Mouse (Mus musculus): Measurements from ENCODE around the gene Nkapd1. TPM values are rescaled to one million over a fixed set of nuclear protein-coding genes. Genes with fewer than 3 reads are reported as not detected.

Gene Nkapd1
- polyA plus RNA-seq (2016; fragmentation: Nextera tagmentation; extraction: Ambion mirVana): 27.0 and 28.3 TPM in 2 replicates

- ATAC-seq (ENCODE audit: low FRiP score): peak; percentile 92
- peaks cover 14% of the 10 kb centered on the region for H3K4me1 ChIP-seq
- H3K9me3 ChIP-seq: no peaks in the 10 kb centered on the region
These were observed at the start of gene Nkapd1, which contains the start of gene Pih1d2 for GRCm38 (mm10) chr9:50616766-50617603. Gene Nkapd1 (minus strand): TSS chr9:50617464. Gene Pih1d2 (plus strand): TSS chr9:50617321.

GRCm38 (mm10) chr9:50666442-50666841 lies 49.2 kb upstream of the Nkapd1 start:
- Histone ChIP-seq H3K4me2 (no peak overlapping the region), H3K9me3 (no peaks in the 10 kb centered on the region), H3K9ac (no peak overlapping the region), H3K27me3 (no peaks in the 10 kb centered on the region), H3K36me3 (replicated peaks) (peaks cover 14% of the 10 kb centered on the region), H3K4me3 (replicated peaks) (no peak overlapping the region), H3K4me1 (no peaks in the 10 kb centered on the region), H3K27ac (no peak overlapping the region)
- WGBS: 92% methylated on average over 6 of the region's 6 CpGs
- ATAC-seq (ENCODE audit: low FRiP score): no peak

More at GRCm38 (mm10) chr9:50616766-50617603, at the start of gene Nkapd1, which contains the start of gene Pih1d2:
- peak within 1 kb of the TSS; percentile 98 for H3K9ac ChIP-seq
- H3K4me2 ChIP-seq: peak within 1 kb of the TSS; percentile 76
- H3K27me3 ChIP-seq: no peaks in the 10 kb centered on the region
- WGBS: under 1% methylated on average over 70 of the region's 81 CpGs
- H3K36me3 ChIP-seq (replicated peaks): peaks cover 33% of the 10 kb centered on the region
- H3K27ac ChIP-seq: peak within 1 kb of the TSS; percentile 96
- H3K4me3 ChIP-seq (replicated peaks): peak within 1 kb of the TSS; percentile 98

- Histone ChIP-seq H3K9me3 (no peaks in the 10 kb centered on the region), H3K27ac (no peak overlapping the region), H3K36me3 (replicated peaks) (peaks cover 14% of the 10 kb centered on the region), H3K4me3 (replicated peaks) (no peak overlapping the region), H3K9ac (no peak overlapping the region), H3K27me3 (no peaks in the 10 kb centered on the region), H3K4me1 (peaks cover 6% of the 10 kb centered on the region), H3K4me2 (no peak overlapping the region)
- 88% methylated on average over 5 of the region's 5 CpGs for WGBS
- ATAC-seq (ENCODE audit: low FRiP score): no peak
These were observed 47.6 kb upstream of the Nkapd1 start for GRCm38 (mm10) chr9:50664826-50665225.

- Histone ChIP-seq H3K9me3 (no peaks in the 10 kb centered on the region), H3K27me3 (no peaks in the 10 kb centered on the region), H3K27ac (no peak overlapping the region), H3K9ac (0 out of 2 replicates have a peak overlapping the region, but pooled peaks have one; percentile 86), H3K4me1 (peaks cover 20% of the 10 kb centered on the region), H3K36me3 (replicated peaks) (peaks cover 23% of the 10 kb centered on the region), H3K4me2 (peak overlapping the region; percentile 74), H3K4me3 (replicated peaks) (peak overlapping the region; percentile 91)
- no peak for ATAC-seq (ENCODE audit: low FRiP score)
- WGBS: 23% methylated on average over 12 of the region's 12 CpGs
These were observed 43.2 kb upstream of the Nkapd1 start for GRCm38 (mm10) chr9:50660431-50660830.

- peak within 1 kb of the TSS; percentile 74 for H3K4me2 ChIP-seq
- H3K36me3 ChIP-seq (replicated peaks): peaks cover 28% of the 10 kb centered on the region
- H3K4me1 ChIP-seq: peaks cover 20% of the 10 kb centered on the region
- H3K4me3 ChIP-seq (replicated peaks): peak within 1 kb of the TSS; percentile 91
- peak within 1 kb of the TSS; percentile 81 for H3K27ac ChIP-seq
- peak; percentile 92 for ATAC-seq (ENCODE audit: low FRiP score)
- no peaks in the 10 kb centered on the region for H3K27me3 ChIP-seq
- WGBS: under 1% methylated on average over 63 of the region's 63 CpGs
- peak within 1 kb of the TSS; percentile 86 for H3K9ac ChIP-seq
- H3K9me3 ChIP-seq: no peaks in the 10 kb centered on the region
These were observed 42.3 kb upstream of the Nkapd1 start, which contains the start of gene Dlat for GRCm38 (mm10) chr9:50659392-50660217. Gene Dlat (minus strand): TSS chr9:50659780.

GRCm38 (mm10) chr9:50658941-50659388 lies 41.7 kb upstream of the Nkapd1 start:
- H3K27me3 ChIP-seq: no peaks in the 10 kb centered on the region
- ATAC-seq (ENCODE audit: low FRiP score): peak; percentile 79; the same call in 1 of the 2 replicates
- peak overlapping the region; percentile 86 for H3K9ac ChIP-seq
- peaks cover 34% of the 10 kb centered on the region for H3K36me3 ChIP-seq (replicated peaks)
- H3K9me3 ChIP-seq: no peaks in the 10 kb centered on the region
- H3K4me2 ChIP-seq: peak overlapping the region; percentile 74
- H3K4me3 ChIP-seq (replicated peaks): peak overlapping the region; percentile 91
- H3K27ac ChIP-seq: peak overlapping the region; percentile 81
- WGBS: under 1% methylated on average over 28 of the region's 28 CpGs
- H3K4me1 ChIP-seq: peaks cover 20% of the 10 kb centered on the region

- 27% methylated on average over 5 of the region's 5 CpGs for WGBS
- Histone ChIP-seq H3K36me3 (replicated peaks) (peaks cover 40% of the 10 kb centered on the region), H3K9me3 (no peaks in the 10 kb centered on the region), H3K4me3 (replicated peaks) (peak overlapping the region; percentile 91), H3K27ac (no peak overlapping the region), H3K9ac (peak overlapping the region; percentile 86), H3K4me1 (peaks cover 20% of the 10 kb centered on the region), H3K4me2 (peak overlapping the region; percentile 74), H3K27me3 (no peaks in the 10 kb centered on the region)
- no peak for ATAC-seq (ENCODE audit: low FRiP score)
These were observed 41.1 kb upstream of the Nkapd1 start for GRCm38 (mm10) chr9:50658391-50658790.

- no peaks in the 10 kb centered on the region for H3K4me1 ChIP-seq
- peaks cover 95% of the 10 kb centered on the region for H3K36me3 ChIP-seq (replicated peaks)
- H3K9me3 ChIP-seq: no peaks in the 10 kb centered on the region
- H3K4me3 ChIP-seq (replicated peaks): no peak overlapping the region
- H3K9ac ChIP-seq: no peak overlapping the region
- no peak overlapping the region; the same call in 1 of the 2 replicates for H3K4me2 ChIP-seq
- H3K27me3 ChIP-seq: no peaks in the 10 kb centered on the region
- no peak overlapping the region for H3K27ac ChIP-seq
- ATAC-seq (ENCODE audit: low FRiP score): no peak
- WGBS: 94% methylated on average over 10 of the region's 10 CpGs
These were observed 33.2 kb upstream of the Nkapd1 start for GRCm38 (mm10) chr9:50650503-50650902.

GRCm38 (mm10) chr9:50646826-50647370 lies 29.6 kb upstream of the Nkapd1 start:
- Histone ChIP-seq H3K4me3 (replicated peaks) (no peak overlapping the region), H3K4me2 (no peak overlapping the region), H3K27ac (no peak overlapping the region), H3K4me1 (no peaks in the 10 kb centered on the region), H3K27me3 (no peaks in the 10 kb centered on the region), H3K9ac (no peak overlapping the region), H3K36me3 (replicated peaks) (peaks cover 92% of the 10 kb centered on the region), H3K9me3 (no peaks in the 10 kb centered on the region)
- no peak for ATAC-seq (ENCODE audit: low FRiP score)
- WGBS: 81% methylated on average over 10 of the region's 10 CpGs

- Histone ChIP-seq H3K4me3 (replicated peaks) (no peak overlapping the region), H3K27ac (no peak overlapping the region), H3K27me3 (no peaks in the 10 kb centered on the region), H3K9me3 (no peaks in the 10 kb centered on the region), H3K9ac (no peak overlapping the region), H3K4me2 (no peak overlapping the region), H3K36me3 (replicated peaks) (peaks cover 54% of the 10 kb centered on the region), H3K4me1 (no peaks in the 10 kb centered on the region)
- 94% methylated on average over 11 of the region's 11 CpGs for WGBS
- ATAC-seq (ENCODE audit: low FRiP score): no peak
These were observed 17.0 kb upstream of the Nkapd1 start for GRCm38 (mm10) chr9:50634270-50634669.

- Histone ChIP-seq H3K4me3 (replicated peaks) (no peak overlapping the region), H3K4me2 (no peak overlapping the region), H3K9ac (no peak overlapping the region), H3K27me3 (no peaks in the 10 kb centered on the region), H3K36me3 (replicated peaks) (peaks cover 43% of the 10 kb centered on the region), H3K4me1 (no peaks in the 10 kb centered on the region), H3K27ac (no peak overlapping the region), H3K9me3 (no peaks in the 10 kb centered on the region)
- ATAC-seq (ENCODE audit: low FRiP score): no peak
- 67% methylated on average over 2 of the region's 2 CpGs for WGBS
These were observed 15.8 kb upstream of the Nkapd1 start for GRCm38 (mm10) chr9:50633059-50633458.

All from forebrain, embryonic 12.5 days (tissue).